Mouse (Mus musculus) MEL (cell line): ENCODE measurements around the gene Adam11.

Experiments used
- CTCF ChIP-seq, 3 experiments: IDR thresholded peaks in 2 of 3; conservative IDR thresholded peaks in 1 of 3; 2 replicates each; pipeline ENCODE4 v1.5.1; 2011 to 2012; ENCODE audit warnings: low read length in 3 of 3, low read depth in 2 of 3, mild to moderate bottlenecking in 2 of 3, improper control_type of control experiment in 1 of 3, inconsistent platforms in 1 of 3, mixed read lengths in 1 of 3, moderate library complexity in 1 of 3; ENCODE audit not compliant: control insufficient read depth in 1 of 3, insufficient read depth in 1 of 3, poor library complexity in 1 of 3, severe bottlenecking in 1 of 3
- EP300 ChIP-seq, 2 experiments: IDR thresholded peaks; 2 replicates each; pipeline ENCODE4 v1.6.1; 2011; ENCODE audit warnings: improper control_type of control experiment in 2 of 2, low read length in 2 of 2, low read depth in 1 of 2, mild to moderate bottlenecking in 1 of 2
- GATA1 ChIP-seq: IDR thresholded peaks from 2 replicates; pipeline ENCODE4 v1.6.1; 2011; ENCODE audit warnings: low read depth, low read length, improper control_type of control experiment
- MAFK ChIP-seq: IDR thresholded peaks from 2 replicates; pipeline ENCODE4 v1.6.1; 2011; ENCODE audit warnings: low read depth, mild to moderate bottlenecking, low read length, improper control_type of control experiment, borderline replicate concordance
- MYC ChIP-seq: IDR thresholded peaks from 2 replicates; pipeline ENCODE4 v1.6.1; 2011; ENCODE audit warnings: low read depth, mild to moderate bottlenecking, low read length, improper control_type of control experiment, moderate library complexity
- NELFE ChIP-seq: IDR thresholded peaks from 2 replicates; pipeline ENCODE4 v1.6.1; 2011; ENCODE audit warnings: low read depth, low read length, improper control_type of control experiment
- UBTF ChIP-seq: IDR thresholded peaks from 2 replicates; pipeline ENCODE4 v1.6.1; 2012; ENCODE audit warnings: low read depth, mild to moderate bottlenecking, inconsistent platforms, low read length, improper control_type of control experiment, moderate library complexity, borderline replicate concordance; ENCODE audit not compliant: insufficient read depth

- TF ChIP-seq CTCF (IDR thresholded peaks at IDR 0.05 in 2 of 3, conservative IDR thresholded peaks at IDR 0.05 in 1 of 3; ENCODE audit: control insufficient read depth in 1 of 3, insufficient read depth in 1 of 3, low read depth in 2 of 3, low read length in 3 of 3, poor library complexity in 1 of 3, severe bottlenecking in 1 of 3): no peak
- TF ChIP-seq GATA1: no peak
- no peak for TF ChIP-seq EP300 (IDR thresholded peaks at IDR 0.05; ENCODE audit: low read depth in 1 of 2, low read length in 2 of 2)
- no peak for TF ChIP-seq MYC
- TF ChIP-seq MAFK: no peak
- no peak for TF ChIP-seq UBTF
- no peak for TF ChIP-seq NELFE
These were observed 57.1 kb downstream of the Adam11 start for GRCm38 (mm10) chr11:102818121-102819020.
